Mouse (Mus musculus) thymus, adult 18-20 months (tissue): ENCODE measurements at regions not wholly inside any gene's neighbourhood (a gene's known extent, or its start where the extent isn't known, plus 50 kb on each side); places are given as distances from the start of the nearest gene placed in this dataset.

Experiments
- DNase-seq, 2 experiments: peaks; one replicate each; pipeline ENCODE4 v3.0.0; 2022; ENCODE audit warnings: mixed read lengths in 2 of 2

- no peak for DNase-seq
Measured at GRCm38 (mm10) chr8:10711474-10711873, 296.8 kb downstream of the Irs2 start.

- no peak for DNase-seq
Measured at GRCm38 (mm10) chr8:10708509-10708908, 299.7 kb downstream of the Irs2 start.

DNA sequence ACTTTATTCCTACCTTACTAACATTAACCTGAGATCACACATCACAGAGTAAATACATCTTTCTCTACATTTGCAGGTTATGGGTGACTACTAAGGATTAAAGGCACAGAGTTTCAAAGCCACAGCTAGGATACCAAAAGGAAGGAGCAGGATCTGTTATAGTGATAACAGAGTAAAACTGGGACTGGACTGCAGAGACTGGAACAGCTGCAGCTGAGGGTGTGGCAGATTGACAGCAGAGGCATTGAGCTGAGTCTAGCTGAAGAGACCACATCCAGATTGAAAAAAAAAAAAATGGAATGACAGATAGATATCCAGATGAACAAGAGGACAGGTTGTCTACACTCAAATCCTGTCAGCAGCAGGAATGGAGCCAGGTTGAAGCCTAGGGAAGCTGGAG lies 301.1 kb downstream of the Irs2 start:
- no peak for DNase-seq

- no peak for DNase-seq
Measured at GRCm38 (mm10) chr8:10705909-10706308, 302.3 kb downstream of the Irs2 start.

GRCm38 (mm10) chr8:10702755-10703154 lies 305.5 kb downstream of the Irs2 start:
- no peak for DNase-seq

- DNase-seq = no peak
Measured at GRCm38 (mm10) chr8:10702248-10702647, 306.0 kb downstream of the Irs2 start.

DNA sequence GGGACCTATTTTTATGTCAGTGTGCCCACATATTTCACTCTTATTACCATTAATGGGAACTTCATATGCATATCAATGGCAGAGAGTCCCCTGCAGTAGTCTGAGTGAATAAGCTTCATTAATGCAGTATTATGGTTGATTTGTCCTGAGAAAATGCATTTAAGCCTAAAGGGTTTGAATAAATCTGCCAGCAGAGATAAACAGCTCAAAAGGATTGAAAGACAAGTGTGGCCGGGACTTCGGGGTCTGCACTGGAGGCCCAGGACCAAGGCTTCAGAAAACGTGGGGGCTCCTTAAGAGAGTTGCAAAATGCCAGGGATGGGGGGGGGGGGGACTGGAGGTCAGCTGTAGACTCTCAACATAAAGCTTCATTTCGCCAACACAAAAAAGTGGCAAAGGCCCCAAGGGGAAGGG lies 306.6 kb downstream of the Irs2 start:
- no peak for DNase-seq

- DNase-seq = no peak
Measured at GRCm38 (mm10) chr8:10701226-10701625, 307.0 kb downstream of the Irs2 start.

DNA sequence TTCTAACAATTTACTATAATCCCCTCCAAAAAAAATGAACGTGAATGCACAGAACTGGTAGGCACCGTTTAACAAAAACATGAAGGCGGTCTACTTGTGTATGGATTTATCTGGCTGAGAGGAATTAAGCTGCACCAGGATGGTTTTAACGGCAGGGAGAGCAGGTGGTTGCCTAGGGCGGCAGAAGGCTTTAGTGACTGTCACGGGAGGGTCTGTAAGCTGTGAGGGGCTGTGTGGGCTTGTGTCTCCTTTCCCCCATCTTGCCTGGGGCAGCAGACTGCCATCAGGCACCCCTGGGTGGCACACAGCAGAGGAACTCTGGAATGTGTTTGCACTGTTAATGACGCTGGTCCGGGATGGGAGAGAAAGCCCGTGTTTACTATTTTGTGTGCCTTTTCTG lies 308.6 kb downstream of the Irs2 start:
- no peak for DNase-seq

DNA sequence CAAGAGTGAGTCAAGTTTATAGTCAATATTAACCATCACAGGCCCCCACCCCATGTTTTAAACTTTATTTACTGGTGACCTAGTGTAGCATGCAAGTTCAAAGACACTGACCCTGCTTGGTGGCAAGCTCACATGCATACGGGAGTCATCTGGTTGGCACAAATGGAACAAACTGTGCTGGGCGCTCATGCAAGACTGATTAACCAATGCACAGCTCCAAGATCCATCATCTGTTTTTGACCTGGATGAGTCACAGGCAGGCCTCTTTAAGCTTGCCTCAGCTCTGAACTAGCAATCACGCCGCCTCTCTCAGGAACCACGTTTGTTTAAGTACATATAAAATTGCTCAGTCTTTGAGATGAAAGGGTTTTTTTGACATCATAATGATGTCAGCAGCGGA lies 313.1 kb downstream of the Irs2 start:
- DNase-seq = no peak

GRCm38 (mm10) chr8:10690659-10691058 lies 317.6 kb downstream of the Irs2 start:
- DNase-seq = no peak

DNA sequence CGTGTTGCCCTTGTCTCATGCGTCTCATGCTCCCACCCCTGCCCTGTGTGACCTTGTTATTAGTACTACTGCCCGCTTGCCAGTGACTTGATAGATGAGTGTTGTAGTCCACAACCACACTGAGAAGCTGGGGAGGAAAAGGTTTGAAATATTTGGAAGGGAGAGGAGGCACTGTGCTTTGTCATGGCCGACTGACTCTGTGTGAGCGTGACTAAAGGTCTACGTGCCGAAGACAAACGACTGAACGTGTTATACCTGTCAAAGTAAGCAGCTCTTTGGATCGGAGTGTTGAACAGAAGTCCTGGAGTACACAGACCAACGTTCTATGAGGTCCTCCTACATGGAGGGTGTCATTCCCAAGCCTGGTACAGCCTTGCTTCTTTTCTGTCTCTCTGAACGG lies 318.4 kb downstream of the Irs2 start:
- DNase-seq = no peak

- no peak for DNase-seq
Measured at GRCm38 (mm10) chr8:10687867-10688561, 320.2 kb downstream of the Irs2 start.
